Mouse (Mus musculus) G1E (cell line): ENCODE measurements at regions not wholly inside any gene's neighbourhood (a gene's known extent, or its start where the extent isn't known, plus 50 kb on each side); places are given as distances from the start of the nearest gene placed in this dataset.

Experiments
- CTCF ChIP-seq: IDR thresholded peaks from 2 replicates; pipeline ENCODE4 v1.5.1; 2012; ENCODE audit warnings: low read depth, low read length, inconsistent platforms, mixed read lengths
- GATA1 ChIP-seq: IDR thresholded peaks from 2 replicates; pipeline ENCODE4 v1.6.1; 2012; ENCODE audit warnings: borderline replicate concordance, low read length, inconsistent platforms, mixed read lengths
- POLR2AphosphoS5 ChIP-seq: IDR thresholded peaks from 2 replicates; pipeline ENCODE4 v1.6.1; 2012; ENCODE audit warnings: low read depth, low read length, inconsistent platforms; ENCODE audit not compliant: insufficient replicate concordance
- TAL1 ChIP-seq: conservative IDR thresholded peaks from 2 replicates; pipeline ENCODE4 v1.6.1; 2012; ENCODE audit warnings: low read depth, low read length, inconsistent platforms, mixed read lengths

DNA sequence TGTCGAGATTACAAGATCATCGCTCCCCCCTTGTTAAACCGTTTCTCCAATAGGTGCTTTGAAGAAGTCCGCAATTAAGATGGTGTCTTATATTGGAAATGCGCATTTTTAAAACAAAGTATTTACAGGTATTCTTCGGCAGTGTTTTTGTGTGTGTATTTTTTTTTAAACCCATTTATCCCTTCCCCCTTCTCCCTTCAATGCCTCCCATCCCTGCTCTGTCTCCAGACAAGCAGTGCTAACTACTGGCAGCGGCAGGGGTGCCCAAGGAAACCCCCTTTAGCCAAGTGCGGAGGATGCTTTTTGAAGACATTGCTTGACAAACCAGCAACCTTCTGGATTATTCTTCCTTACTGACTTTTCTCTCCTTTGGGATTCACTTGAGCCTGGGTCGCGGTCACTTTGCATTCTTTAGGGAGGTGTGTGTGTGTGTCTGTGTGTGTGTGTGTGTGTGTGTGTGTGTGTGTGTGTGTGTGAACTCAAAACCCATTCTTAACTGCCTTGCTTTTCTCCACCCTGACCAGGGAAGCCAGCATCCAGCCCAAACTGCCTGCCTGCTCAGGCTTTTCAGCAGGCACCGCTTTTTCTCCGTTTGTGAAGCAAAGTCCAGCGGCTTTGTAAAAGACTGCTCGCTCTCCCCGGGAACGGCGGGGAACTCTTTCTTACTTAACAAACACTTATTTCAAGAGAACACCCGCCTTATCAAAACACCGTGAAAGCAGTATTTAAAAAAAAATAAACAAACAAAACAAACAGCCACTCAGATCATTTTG is 368.5 kb downstream of the Vrk1 start:
- TF ChIP-seq CTCF (no peak), TAL1 (no peak), GATA1 (no peak), POLR2AphosphoS5 (no peak)
